Mouse (Mus musculus): ENCODE data around the gene Prmt9.

- TF ChIP-seq CTCF (conservative IDR thresholded peaks at IDR 0.05; ENCODE audit: low read length) (no peak), NANOG (IDR thresholded peaks at IDR 0.05; ENCODE audit: borderline replicate concordance, low read length) (no peak), POU5F1 (IDR thresholded peaks at IDR 0.05; ENCODE audit: borderline replicate concordance, low read length) (no peak)
These were observed 42.7 kb upstream of the Prmt9 start for GRCm38 (mm10) chr8:77506539-77506938.
